Mouse (Mus musculus) megakaryocyte, adult 5-6 weeks (primary cell): ENCODE data around the gene Sh3d19. TPM values are rescaled to one million over a fixed set of nuclear protein-coding genes. Genes with fewer than 3 reads are reported as not detected.
"Not testable (repeated sequence)": the region's sequence is repeated elsewhere in the genome, so short reads cannot be mapped to it uniquely, and the experiment has no call there.

Source experiments
- ATAC-seq: 2 replicates; pipeline ENCODE4 v1.8.0; 2016; ENCODE audit warnings: mild to moderate bottlenecking, inconsistent platforms; ENCODE audit not compliant: poor library complexity, severe bottlenecking
- total RNA-seq, 2 experiments: library from RNA; stranded (forward) in 1 of 2; stranded (reverse) in 1 of 2; fragments of 153-499, 151-499 nt in 1 of 2; fragments of 221-1000, 200-1000 nt in 1 of 2; gene quantifications; 2 replicates each; pipeline versions ENCODE4 v1.2.3 to v1.2.4; 2015 to 2017

The Sh3d19 gene
- total RNA-seq, 2 experiments from 2014 or later, result 0.80 to 1.1 TPM

GRCm38 (mm10) chr3:86085001-86085400 is 114.1 kb downstream of the Sh3d19 start:
- ATAC-seq, result no peak

- no peak for ATAC-seq
Observed at GRCm38 (mm10) chr3:86087872-86088271, 117.0 kb downstream of the Sh3d19 start.

- ATAC-seq, result no peak
Observed at GRCm38 (mm10) chr3:86093213-86093845, 122.4 kb downstream of the Sh3d19 start.

- ATAC-seq, result no peak
Observed at GRCm38 (mm10) chr3:86093907-86094306, 123.0 kb downstream of the Sh3d19 start.

- no peak for ATAC-seq
Observed at GRCm38 (mm10) chr3:86101956-86102355, 131.0 kb downstream of the Sh3d19 start.

- ATAC-seq, result peak; percentile 65
Observed at GRCm38 (mm10) chr3:86103449-86104291, 132.8 kb downstream of the Sh3d19 start.

GRCm38 (mm10) chr3:86104433-86104832 is 133.5 kb downstream of the Sh3d19 start:
- ATAC-seq, result not testable (repeated sequence)

GRCm38 (mm10) chr3:86104909-86105308 is 134.0 kb downstream of the Sh3d19 start:
- no peak for ATAC-seq

- no peak for ATAC-seq
Observed at GRCm38 (mm10) chr3:86106086-86106632, 135.2 kb downstream of the Sh3d19 start.

- ATAC-seq, result no peak
Observed at GRCm38 (mm10) chr3:86107637-86108539, 137.0 kb downstream of the Sh3d19 start.

GRCm38 (mm10) chr3:86108576-86108975 is 137.7 kb downstream of the Sh3d19 start:
- 0 out of 2 replicates have a peak, but pooled peaks have one; percentile 23 for ATAC-seq

- ATAC-seq, result no peak
Observed at GRCm38 (mm10) chr3:86109099-86109498, 138.2 kb downstream of the Sh3d19 start.

- peak; percentile 98 for ATAC-seq
Observed at GRCm38 (mm10) chr3:86110077-86110476, 139.2 kb downstream of the Sh3d19 start.

- ATAC-seq, result no peak
Observed at GRCm38 (mm10) chr3:86112766-86113165, 141.9 kb downstream of the Sh3d19 start.

GRCm38 (mm10) chr3:86114659-86115338 is 143.9 kb downstream of the Sh3d19 start:
- ATAC-seq, result no peak

- no peak for ATAC-seq
Observed at GRCm38 (mm10) chr3:86116951-86117350, 146.0 kb downstream of the Sh3d19 start.

GRCm38 (mm10) chr3:86119237-86119932 is 148.5 kb downstream of the Sh3d19 start:
- ATAC-seq, result no peak

- no peak for ATAC-seq
Observed at GRCm38 (mm10) chr3:86122156-86122555, 151.2 kb downstream of the Sh3d19 start.

GRCm38 (mm10) chr3:86123251-86123746 is 152.4 kb downstream of the Sh3d19 start:
- ATAC-seq, result no peak
